Mouse (Mus musculus) cerebellum, adult 9-10 months (tissue): ENCODE measurements around the gene T.
"Not testable (repeated sequence)": the region's sequence is repeated elsewhere in the genome, so short reads cannot be mapped to it uniquely, and the experiment has no call there.

ENCODE experiments used
- DNase-seq: peaks from one replicate; pipeline ENCODE4 v3.0.0; 2022

The T gene

GRCm38 (mm10) chr17:8433978-8434960, at the start of gene T:
T (plus strand) TSS chr17:8434423.
- no peak for DNase-seq

- no peak for DNase-seq
Measured at GRCm38 (mm10) chr17:8385441-8385840, 48.8 kb upstream of the T start.

- DNase-seq = peak; percentile 23
Measured at GRCm38 (mm10) chr17:8388463-8388862, 45.8 kb upstream of the T start.

GRCm38 (mm10) chr17:8388990-8389789, 45.0 kb upstream of the T start:
- no peak for DNase-seq

- no peak for DNase-seq
Measured at GRCm38 (mm10) chr17:8389790-8390095, 44.5 kb upstream of the T start.

GRCm38 (mm10) chr17:8390487-8390886, 43.7 kb upstream of the T start:
- no peak for DNase-seq

GRCm38 (mm10) chr17:8396371-8396770, 37.9 kb upstream of the T start:
- DNase-seq = no peak

GRCm38 (mm10) chr17:8397946-8398345, 36.3 kb upstream of the T start:
- DNase-seq = no peak

GRCm38 (mm10) chr17:8403932-8404331, 30.3 kb upstream of the T start:
- not testable (repeated sequence) for DNase-seq

GRCm38 (mm10) chr17:8406285-8406684, 27.9 kb upstream of the T start:
- DNase-seq = no peak

- not testable (repeated sequence) for DNase-seq
Measured at GRCm38 (mm10) chr17:8408002-8408401, 26.2 kb upstream of the T start.

- no peak for DNase-seq
Measured at GRCm38 (mm10) chr17:8408589-8409295, 25.5 kb upstream of the T start.

- DNase-seq = no peak
Measured at GRCm38 (mm10) chr17:8410330-8410729, 23.9 kb upstream of the T start.

GRCm38 (mm10) chr17:8413656-8414055, 20.6 kb upstream of the T start:
- no peak for DNase-seq

GRCm38 (mm10) chr17:8415533-8415932, 18.7 kb upstream of the T start:
- DNase-seq = no peak

- DNase-seq = no peak
Measured at GRCm38 (mm10) chr17:8416865-8417264, 17.4 kb upstream of the T start.

- no peak for DNase-seq
Measured at GRCm38 (mm10) chr17:8420739-8421138, 13.5 kb upstream of the T start.

GRCm38 (mm10) chr17:8421517-8421916, 12.7 kb upstream of the T start:
- no peak for DNase-seq

GRCm38 (mm10) chr17:8423283-8423682, 10.9 kb upstream of the T start:
- peak; percentile 5 for DNase-seq

GRCm38 (mm10) chr17:8429436-8429835, 4.8 kb upstream of the T start:
- no peak for DNase-seq

- DNase-seq = no peak
Measured at GRCm38 (mm10) chr17:8429896-8430295, 4.3 kb upstream of the T start.

GRCm38 (mm10) chr17:8432179-8432800, 1.9 kb upstream of the T start:
- DNase-seq = no peak
